Mouse (Mus musculus) forebrain, embryonic 11.5 days (tissue): Measurements from ENCODE around the gene Psmc3. TPM values are rescaled to one million over a fixed set of nuclear protein-coding genes. Genes with fewer than 3 reads are reported as not detected.
"Not testable (repeated sequence)": the region's sequence is repeated elsewhere in the genome, so short reads cannot be mapped to it uniquely, and the experiment has no call there.

Experiments used
- ATAC-seq: fragments of 200-750 bp; cut with Nextera tagmentation; replicated peaks from 2 replicates; pipeline ENCODE4 v1.8.0; 2017; ENCODE audit warnings: moderate TSS enrichment; ENCODE audit not compliant: low FRiP score
- DNase-seq: peaks from one replicate; pipeline ENCODE4 v3.0.0-alpha.2; 2017; ENCODE audit warnings: low spot score
- H3K27ac ChIP-seq: fragments of 300-500 bp; sonication (generic); 2 replicates; pipeline ENCODE4 v1.5.1; 2014; ENCODE audit warnings: low read depth, low read length
- H3K27me3 ChIP-seq: fragments of 300-500 bp; sonication (generic); 2 replicates; pipeline ENCODE4 v1.6.1; 2014; ENCODE audit warnings: mild to moderate bottlenecking, low read length, mixed read lengths; ENCODE audit not compliant: control insufficient read depth, insufficient read depth
- H3K36me3 ChIP-seq: fragments of 300-500 bp; sonication (generic); 2 replicates; pipeline ENCODE4 v1.6.1; 2014; ENCODE audit warnings: mild to moderate bottlenecking, low read length, moderate library complexity, mixed read lengths; ENCODE audit not compliant: control insufficient read depth, insufficient read depth
- H3K4me1 ChIP-seq: fragments of 300-500 bp; sonication (generic); replicated peaks from 2 replicates; pipeline ENCODE4 v1.6.1; 2014; ENCODE audit warnings: low read length, mixed read lengths; ENCODE audit not compliant: control insufficient read depth, insufficient read depth
- H3K4me2 ChIP-seq: fragments of 300-500 bp; sonication (generic); 2 replicates; pipeline ENCODE4 v1.6.1; 2014; ENCODE audit warnings: low read depth, mild to moderate bottlenecking, low read length, moderate library complexity, mixed read lengths; ENCODE audit not compliant: severe bottlenecking
- H3K4me3 ChIP-seq: fragments of 300-500 bp; sonication (generic); 2 replicates; pipeline ENCODE4 v1.5.1; 2014; ENCODE audit warnings: low read depth, low read length
- H3K9ac ChIP-seq: fragments of 300-500 bp; sonication (generic); 2 replicates; pipeline ENCODE4 v1.6.1; 2014; ENCODE audit warnings: low read length
- H3K9me3 ChIP-seq: fragments of 300-500 bp; sonication (generic); 2 replicates; pipeline ENCODE4 v1.6.1; 2016; ENCODE audit warnings: low read length, mixed read lengths; ENCODE audit not compliant: control insufficient read depth
- WGBS: fragments of 180-500 bp; shearing (Covaris S2); extraction: QIAGEN DNeasy Blood & Tissue Kit; methylation state at CpG from one replicate; pipeline ENCODE4 v1.1.7; 2014; 5-methylcytosine and 5-hydroxymethylcytosine counted together
- polyA plus RNA-seq: library from polyadenylated mRNA; unstranded; fragments of >200 nt; fragmentation: Nextera tagmentation; extraction: Ambion mirVana; gene quantifications from 2 replicates; pipeline ENCODE4 v1.2.1, GENCODE M21; 2014

The Psmc3 gene
- polyA plus RNA-seq, 1 experiment from 2014 or later: 354 TPM

DNA sequence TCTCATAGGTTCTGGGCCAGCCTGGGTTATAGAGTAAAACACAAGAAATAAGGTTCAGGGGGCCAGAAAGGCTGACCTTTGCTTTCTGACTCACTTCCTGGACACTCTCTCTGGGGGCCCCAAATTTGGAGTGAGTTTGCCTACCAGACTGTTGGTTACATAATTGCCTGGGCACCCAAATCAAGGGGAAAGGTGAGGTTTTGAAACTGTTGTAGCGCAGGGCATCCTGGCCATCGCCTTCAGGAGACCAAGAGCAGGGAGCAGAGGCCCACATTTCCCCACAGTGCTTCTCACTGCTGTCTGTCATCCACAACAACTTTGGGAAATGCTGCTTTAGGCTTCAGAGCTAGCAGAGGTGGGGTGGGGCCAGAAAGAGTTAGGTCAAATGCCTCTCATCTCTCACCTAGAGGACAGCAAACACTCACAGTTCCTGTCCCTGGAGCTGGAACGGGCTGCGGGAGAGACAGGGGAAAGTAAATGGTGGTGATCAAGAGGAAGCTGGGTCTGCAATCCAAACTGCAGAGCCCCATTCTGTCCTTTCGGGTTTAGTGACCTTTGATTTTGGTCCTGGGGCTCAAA lies 56.1 kb downstream of the Psmc3 start:
- ATAC-seq (no peak), DNase-seq (no peak)
- H3K4me2 ChIP-seq: no peak overlapping the region
- WGBS: 94% methylated on average over 5 of the region's 5 CpGs
- H3K9me3 ChIP-seq: no peaks in the 10 kb centered on the region
- no peaks in the 10 kb centered on the region for H3K27me3 ChIP-seq
- H3K9ac ChIP-seq: no peak overlapping the region
- no peak overlapping the region for H3K4me3 ChIP-seq
- no peak overlapping the region for H3K27ac ChIP-seq
- no peaks in the 10 kb centered on the region for H3K4me1 ChIP-seq
- H3K36me3 ChIP-seq: no peaks in the 10 kb centered on the region

GRCm38 (mm10) chr2:91110429-91110828 lies 56.6 kb downstream of the Psmc3 start:
- no peak overlapping the region for H3K4me2 ChIP-seq
- WGBS: 71% methylated on average over 6 of the region's 6 CpGs
- no peak overlapping the region for H3K27ac ChIP-seq
- peaks cover 3% of the 10 kb centered on the region; the same call in 1 of the 2 replicates for H3K4me1 ChIP-seq
- ATAC-seq: no peak
- H3K9ac ChIP-seq: no peak overlapping the region
- no peaks in the 10 kb centered on the region for H3K27me3 ChIP-seq
- DNase-seq: no peak
- no peak overlapping the region for H3K4me3 ChIP-seq
- no peaks in the 10 kb centered on the region for H3K9me3 ChIP-seq
- no peaks in the 10 kb centered on the region for H3K36me3 ChIP-seq

DNA sequence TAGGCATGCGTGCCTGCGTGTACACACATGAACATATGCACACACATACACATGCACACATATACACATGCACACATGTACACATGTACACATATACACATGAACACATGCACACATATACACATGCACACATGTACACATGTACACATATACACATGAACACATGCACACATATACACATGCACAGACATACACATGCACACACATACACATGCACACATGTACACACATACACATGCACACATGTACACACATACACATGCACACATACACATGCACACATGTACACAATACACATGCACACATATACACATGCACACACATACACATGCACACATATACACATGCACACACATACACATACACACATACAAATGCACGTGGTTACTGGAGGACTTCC lies 58.0 kb downstream of the Psmc3 start:
- not testable (repeated sequence) for H3K4me1 ChIP-seq, ATAC-seq
- 93% methylated on average over 3 of the region's 3 CpGs for WGBS

GRCm38 (mm10) chr2:91112491-91112890 lies 58.7 kb downstream of the Psmc3 start:
- Histone ChIP-seq H3K27ac (no peak overlapping the region), H3K4me3 (no peak overlapping the region), H3K27me3 (no peaks in the 10 kb centered on the region; the same call in 1 of the 2 replicates), H3K9ac (no peak overlapping the region), H3K4me1 (peaks cover 3% of the 10 kb centered on the region; the same call in 1 of the 2 replicates), H3K4me2 (no peak overlapping the region), H3K9me3 (no peaks in the 10 kb centered on the region), H3K36me3 (no peaks in the 10 kb centered on the region)
- WGBS: 67% methylated on average over 4 of the region's 4 CpGs
- no peak for ATAC-seq
- no peak for DNase-seq

More for the DNA sequence above, 58.0 kb downstream of the Psmc3 start:
- H3K27ac ChIP-seq, DNase-seq, H3K36me3 ChIP-seq, H3K9ac ChIP-seq, H3K4me3 ChIP-seq, H3K9me3 ChIP-seq, H3K27me3 ChIP-seq, H3K4me2 ChIP-seq: not testable (repeated sequence)

- ATAC-seq: no peak
- Histone ChIP-seq H3K27me3 (no peaks in the 10 kb centered on the region; the same call in 1 of the 2 replicates), H3K4me1 (peaks cover 3% of the 10 kb centered on the region; the same call in 1 of the 2 replicates), H3K9me3 (no peaks in the 10 kb centered on the region), H3K9ac (no peak overlapping the region), H3K4me2 (no peak overlapping the region), H3K4me3 (no peak overlapping the region), H3K27ac (no peak overlapping the region), H3K36me3 (no peaks in the 10 kb centered on the region)
- no peak for DNase-seq
- WGBS: 85% methylated on average over 10 of the region's 10 CpGs
These were observed 59.5 kb downstream of the Psmc3 start for GRCm38 (mm10) chr2:91113334-91113733.

GRCm38 (mm10) chr2:91113852-91114251 lies 60.0 kb downstream of the Psmc3 start:
- 80% methylated on average over 6 of the region's 6 CpGs for WGBS
- Histone ChIP-seq H3K27ac (no peak overlapping the region), H3K9me3 (no peaks in the 10 kb centered on the region), H3K4me3 (no peak overlapping the region), H3K36me3 (no peaks in the 10 kb centered on the region), H3K27me3 (no peaks in the 10 kb centered on the region; the same call in 1 of the 2 replicates), H3K4me2 (no peak overlapping the region), H3K4me1 (peaks cover 3% of the 10 kb centered on the region; the same call in 1 of the 2 replicates), H3K9ac (no peak overlapping the region)
- ATAC-seq (no peak), DNase-seq (no peak)

GRCm38 (mm10) chr2:91114781-91115577 lies 61.2 kb downstream of the Psmc3 start:
- ATAC-seq (peak; percentile 78), DNase-seq (peak; percentile 97)
- Histone ChIP-seq H3K4me3 (peak overlapping the region; percentile 40), H3K9me3 (no peaks in the 10 kb centered on the region), H3K4me2 (peak overlapping the region; percentile 82), H3K9ac (peak overlapping the region; percentile 77), H3K27me3 (no peaks in the 10 kb centered on the region; the same call in 1 of the 2 replicates), H3K4me1 (peaks cover 3% of the 10 kb centered on the region; the same call in 1 of the 2 replicates), H3K36me3 (no peaks in the 10 kb centered on the region), H3K27ac (no peak overlapping the region)
- 9% methylated on average over 36 of the region's 42 CpGs for WGBS

- no peak for DNase-seq
- Histone ChIP-seq H3K27me3 (no peaks in the 10 kb centered on the region; the same call in 1 of the 2 replicates), H3K27ac (no peak overlapping the region), H3K36me3 (no peaks in the 10 kb centered on the region), H3K9ac (peak overlapping the region; percentile 77), H3K4me2 (peak overlapping the region; percentile 82), H3K9me3 (no peaks in the 10 kb centered on the region), H3K4me3 (peak overlapping the region; percentile 40), H3K4me1 (peaks cover 3% of the 10 kb centered on the region; the same call in 1 of the 2 replicates)
- ATAC-seq: no peak
- WGBS: 36% methylated on average over 12 of the region's 12 CpGs
These were observed 61.8 kb downstream of the Psmc3 start for GRCm38 (mm10) chr2:91115578-91115970.
